Mouse (Mus musculus): ENCODE measurements around the gene Wnt11. TPM values are rescaled to one million over a fixed set of nuclear protein-coding genes. Genes with fewer than 3 reads are reported as not detected.

Gene Wnt11
- polyA plus RNA-seq, 1 experiment = not detected

- WGBS = 93% methylated on average over 2 of the region's 2 CpGs
Observed at GRCm38 (mm10) chr7:98879176-98879575, 44.3 kb downstream of the Wnt11 start.

GRCm38 (mm10) chr7:98881887-98882286 lies 47.0 kb downstream of the Wnt11 start:
- Histone ChIP-seq H3K4me1 (ENCODE audit: control insufficient read depth, insufficient read depth, low read length) (peaks cover 3% of the 10 kb centered on the region; the same call in 1 of the 2 replicates), H3K4me3 (ENCODE audit: insufficient read depth, low read depth, low read length) (no peak overlapping the region), H3K27ac (ENCODE audit: insufficient read depth, low read depth, low read length) (no peak overlapping the region)
- 66% methylated on average over 4 of the region's 4 CpGs for WGBS
- TF ChIP-seq CTCF (IDR thresholded peaks at IDR 0.05; ENCODE audit: insufficient read depth, low read depth, low read length) (no peak), POLR2A (IDR thresholded peaks at IDR 0.05; ENCODE audit: insufficient read depth, low read depth, low read length) (no peak)

More at GRCm38 (mm10) chr7:98879176-98879575, 44.3 kb downstream of the Wnt11 start:
- no peak for TF ChIP-seq POLR2A (IDR thresholded peaks at IDR 0.05; ENCODE audit: insufficient read depth, low read depth, low read length)
- no peak for TF ChIP-seq CTCF (IDR thresholded peaks at IDR 0.05; ENCODE audit: insufficient read depth, low read depth, low read length)
- Histone ChIP-seq H3K4me3 (ENCODE audit: insufficient read depth, low read depth, low read length) (no peak overlapping the region), H3K27ac (ENCODE audit: insufficient read depth, low read depth, low read length) (no peak overlapping the region), H3K4me1 (ENCODE audit: control insufficient read depth, insufficient read depth, low read length) (peaks cover 16% of the 10 kb centered on the region)

GRCm38 (mm10) chr7:98887811-98888261 lies 52.9 kb downstream of the Wnt11 start:
- Histone ChIP-seq H3K4me1 (ENCODE audit: control insufficient read depth, insufficient read depth, low read length) (no peaks in the 10 kb centered on the region; the same call in 1 of the 2 replicates), H3K27ac (ENCODE audit: insufficient read depth, low read depth, low read length) (no peak overlapping the region), H3K4me3 (ENCODE audit: insufficient read depth, low read depth, low read length) (no peak overlapping the region)
- 55% methylated on average over 22 of the region's 22 CpGs for WGBS
- TF ChIP-seq POLR2A (IDR thresholded peaks at IDR 0.05; ENCODE audit: insufficient read depth, low read depth, low read length) = no peak
- TF ChIP-seq CTCF (IDR thresholded peaks at IDR 0.05; ENCODE audit: insufficient read depth, low read depth, low read length) = no peak

GRCm38 (mm10) chr7:98888810-98889209 lies 53.9 kb downstream of the Wnt11 start:
- TF ChIP-seq POLR2A (IDR thresholded peaks at IDR 0.05; ENCODE audit: insufficient read depth, low read depth, low read length) = no peak
- no peak for TF ChIP-seq CTCF (IDR thresholded peaks at IDR 0.05; ENCODE audit: insufficient read depth, low read depth, low read length)
- H3K27ac ChIP-seq (ENCODE audit: insufficient read depth, low read depth, low read length) = no peak overlapping the region
- no peaks in the 10 kb centered on the region; the same call in 1 of the 2 replicates for H3K4me1 ChIP-seq (ENCODE audit: control insufficient read depth, insufficient read depth, low read length)
- H3K4me3 ChIP-seq (ENCODE audit: insufficient read depth, low read depth, low read length) = no peak overlapping the region
- WGBS = 80% methylated on average over 5 of the region's 5 CpGs

- no peak for TF ChIP-seq CTCF (IDR thresholded peaks at IDR 0.05; ENCODE audit: insufficient read depth, low read depth, low read length)
- H3K27ac ChIP-seq (ENCODE audit: insufficient read depth, low read depth, low read length) = no peak overlapping the region; the same call in 1 of the 2 replicates
- H3K4me3 ChIP-seq (ENCODE audit: insufficient read depth, low read depth, low read length) = no peak overlapping the region
- no peaks in the 10 kb centered on the region; the same call in 1 of the 2 replicates for H3K4me1 ChIP-seq (ENCODE audit: control insufficient read depth, insufficient read depth, low read length)
- WGBS = 84% methylated on average over 7 of the region's 7 CpGs
Observed at GRCm38 (mm10) chr7:98889211-98889610, 54.3 kb downstream of the Wnt11 start.

- H3K4me3 ChIP-seq (ENCODE audit: insufficient read depth, low read depth, low read length) = no peak overlapping the region
- H3K27ac ChIP-seq (ENCODE audit: insufficient read depth, low read depth, low read length) = no peak overlapping the region
- no peak for TF ChIP-seq POLR2A (IDR thresholded peaks at IDR 0.05; ENCODE audit: insufficient read depth, low read depth, low read length)
- peaks cover 3% of the 10 kb centered on the region; the same call in 1 of the 2 replicates for H3K4me1 ChIP-seq (ENCODE audit: control insufficient read depth, insufficient read depth, low read length)
- WGBS = 91% methylated on average over 5 of the region's 5 CpGs
Observed at GRCm38 (mm10) chr7:98893144-98893543, 58.2 kb downstream of the Wnt11 start.

GRCm38 (mm10) chr7:98894305-98894704 lies 59.4 kb downstream of the Wnt11 start:
- WGBS = 96% methylated on average over 5 of the region's 5 CpGs
- Histone ChIP-seq H3K27ac (ENCODE audit: insufficient read depth, low read depth, low read length) (no peak overlapping the region), H3K4me1 (ENCODE audit: control insufficient read depth, insufficient read depth, low read length) (peaks cover 3% of the 10 kb centered on the region; the same call in 1 of the 2 replicates), H3K4me3 (ENCODE audit: insufficient read depth, low read depth, low read length) (no peak overlapping the region)
- TF ChIP-seq CTCF (IDR thresholded peaks at IDR 0.05; ENCODE audit: insufficient read depth, low read depth, low read length) (no peak), POLR2A (IDR thresholded peaks at IDR 0.05; ENCODE audit: insufficient read depth, low read depth, low read length) (no peak)

GRCm38 (mm10) chr7:98894768-98895167 lies 59.9 kb downstream of the Wnt11 start:
- 62% methylated on average over 5 of the region's 5 CpGs for WGBS
- TF ChIP-seq POLR2A (IDR thresholded peaks at IDR 0.05; ENCODE audit: insufficient read depth, low read depth, low read length) (no peak), CTCF (IDR thresholded peaks at IDR 0.05; ENCODE audit: insufficient read depth, low read depth, low read length) (no peak)
- Histone ChIP-seq H3K4me1 (ENCODE audit: control insufficient read depth, insufficient read depth, low read length) (peaks cover 3% of the 10 kb centered on the region; the same call in 1 of the 2 replicates), H3K27ac (ENCODE audit: insufficient read depth, low read depth, low read length) (no peak overlapping the region), H3K4me3 (ENCODE audit: insufficient read depth, low read depth, low read length) (no peak overlapping the region)

- 61% methylated on average over 10 of the region's 10 CpGs for WGBS
- H3K4me1 ChIP-seq (ENCODE audit: control insufficient read depth, insufficient read depth, low read length) = peaks cover 3% of the 10 kb centered on the region; the same call in 1 of the 2 replicates
- TF ChIP-seq CTCF (IDR thresholded peaks at IDR 0.05; ENCODE audit: insufficient read depth, low read depth, low read length) (no peak), POLR2A (IDR thresholded peaks at IDR 0.05; ENCODE audit: insufficient read depth, low read depth, low read length) (no peak)
- H3K4me3 ChIP-seq (ENCODE audit: insufficient read depth, low read depth, low read length) = no peak overlapping the region
- H3K27ac ChIP-seq (ENCODE audit: insufficient read depth, low read depth, low read length) = no peak overlapping the region
Observed at GRCm38 (mm10) chr7:98895501-98896095, 60.7 kb downstream of the Wnt11 start.

Data from olfactory bulb, adult 2 months (tissue).